Mouse (Mus musculus) inflammation-experienced regulatory T-cells, adult 16 weeks (primary cell): ENCODE data around the gene Klc1. TPM values are rescaled to one million over a fixed set of nuclear protein-coding genes. Genes with fewer than 3 reads are reported as not detected.

Experiments used
- polyA plus RNA-seq: library from polyadenylated mRNA; unstranded; fragments of 100-300 nt; shearing (Covaris generic); gene quantifications from one replicate; pipeline ENCODE4 v1.2.1, GENCODE M21; 2017

Gene Klc1
- 23.4 TPM for polyA plus RNA-seq

GRCm38 (mm10) chr12:111758381-111759175 is at the start of gene Klc1:
Gene Klc1 (plus strand): TSS chr12:111758849.

GRCm38 (mm10) chr12:111713004-111713651 is 45.5 kb upstream of the Klc1 start, which contains the start of the genes Bag5 and Apopt1:
Gene Bag5 (minus strand): TSS chr12:111713257.
Gene Apopt1 (plus strand): TSS chr12:111713261.

GRCm38 (mm10) chr12:111813766-111814617 is 55.3 kb downstream of the Klc1 start, which contains the start of the genes Xrcc3 and Zfyve21:
Gene Xrcc3 (minus strand): TSS chr12:111813873.
Gene Zfyve21 (plus strand): TSS chr12:111814170.

Other genes with a start within 250 kb of the Klc1 start
- 222 TPM for gene Eif5, start 220.8 kb upstream of the Klc1 start, polyA plus RNA-seq
- 14.7 TPM for gene Mark3, start 184.3 kb upstream of the Klc1 start, polyA plus RNA-seq
- gene Ckb, start 86.5 kb upstream of the Klc1 start, polyA plus RNA-seq = 57.8 TPM
- 19.8 TPM for gene Trmt61a, start 80.7 kb upstream of the Klc1 start, polyA plus RNA-seq
- gene Bag5, start 45.6 kb upstream of the Klc1 start, polyA plus RNA-seq = 46.0 TPM
- 54.1 TPM for gene Apopt1, start 45.6 kb upstream of the Klc1 start, polyA plus RNA-seq
- gene Xrcc3, start 55.0 kb downstream of the Klc1 start, polyA plus RNA-seq = 5.6 TPM
- gene Zfyve21, start 55.3 kb downstream of the Klc1 start, polyA plus RNA-seq = 9.8 TPM
- 4.3 TPM for gene Ppp1r13b, start 149.3 kb downstream of the Klc1 start, polyA plus RNA-seq
- gene Atp5mpl, start 208.1 kb downstream of the Klc1 start, polyA plus RNA-seq = 204 TPM
- gene Tdrd9, start 212.7 kb downstream of the Klc1 start, polyA plus RNA-seq = not detected
- not detected for gene Rd3l, start 222.5 kb downstream of the Klc1 start, polyA plus RNA-seq